Mouse (Mus musculus) spleen, embryonic (tissue): Measurements from ENCODE around the gene Dnm1.
"Not testable (repeated sequence)": the region's sequence is repeated elsewhere in the genome, so short reads cannot be mapped to it uniquely, and the experiment has no call there.

ENCODE experiments used
- CTCF ChIA-PET: fragments of 350-600 bp; sonication (Branson Sonifier 250); formaldehyde crosslinking; loops from one replicate; lab custom pipeline; 2022; lab: Charles Lee

Dnm1 gene

DNA sequence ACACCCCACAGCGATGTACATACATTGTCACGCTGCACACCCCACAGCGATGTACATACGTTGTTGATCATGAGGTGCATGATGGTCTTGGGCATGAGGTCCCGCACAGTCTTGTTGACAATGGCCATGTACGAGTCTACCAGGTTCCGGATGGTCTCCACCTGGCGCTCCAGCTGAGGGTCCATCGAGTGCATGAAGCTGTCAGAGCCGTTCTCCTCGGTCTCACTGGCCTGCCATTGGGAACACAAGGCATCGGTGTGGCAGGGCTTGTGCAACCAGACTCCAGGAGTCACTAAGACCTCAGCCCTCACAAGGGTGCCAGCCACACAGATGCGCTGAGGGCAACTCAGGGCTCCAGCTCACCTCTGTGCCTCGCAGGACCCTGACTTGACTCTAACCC is 38.3 kb downstream of the Dnm1 start:
- CTCF ChIA-PET = no interaction called here

DNA sequence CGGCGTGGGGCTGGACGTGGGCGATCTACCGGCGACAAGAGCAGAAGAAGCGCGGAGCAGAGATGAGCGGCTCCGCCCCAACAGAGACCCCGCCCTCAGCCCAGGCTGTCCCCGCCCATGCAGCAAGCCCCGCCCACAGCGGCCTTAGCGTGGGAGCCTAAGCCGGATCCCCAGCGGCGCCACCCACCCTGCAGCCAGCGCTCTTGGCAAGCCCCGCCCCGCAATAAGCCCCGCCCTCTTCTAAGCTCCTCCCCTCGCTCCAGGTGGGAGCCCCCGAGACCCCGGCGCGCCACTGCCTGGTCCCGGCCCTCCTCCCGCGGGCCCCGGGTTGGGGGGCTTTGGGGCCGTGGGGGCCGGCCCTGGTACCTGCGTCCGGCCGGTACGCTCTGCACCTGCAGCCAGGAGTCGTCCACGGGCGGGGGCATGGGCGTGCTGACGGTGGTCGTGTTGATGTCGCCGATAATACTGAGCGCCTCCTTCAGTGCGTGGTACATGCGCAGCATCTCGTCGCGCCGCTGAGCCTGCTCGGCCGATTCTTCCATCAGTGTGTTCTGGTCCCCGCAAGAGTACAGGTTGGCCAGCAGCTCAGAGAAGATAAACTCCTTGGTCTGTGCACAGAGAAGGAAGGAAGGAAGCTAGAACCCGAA is 40.7 kb downstream of the Dnm1 start:
- CTCF ChIA-PET = no interaction called here

DNA sequence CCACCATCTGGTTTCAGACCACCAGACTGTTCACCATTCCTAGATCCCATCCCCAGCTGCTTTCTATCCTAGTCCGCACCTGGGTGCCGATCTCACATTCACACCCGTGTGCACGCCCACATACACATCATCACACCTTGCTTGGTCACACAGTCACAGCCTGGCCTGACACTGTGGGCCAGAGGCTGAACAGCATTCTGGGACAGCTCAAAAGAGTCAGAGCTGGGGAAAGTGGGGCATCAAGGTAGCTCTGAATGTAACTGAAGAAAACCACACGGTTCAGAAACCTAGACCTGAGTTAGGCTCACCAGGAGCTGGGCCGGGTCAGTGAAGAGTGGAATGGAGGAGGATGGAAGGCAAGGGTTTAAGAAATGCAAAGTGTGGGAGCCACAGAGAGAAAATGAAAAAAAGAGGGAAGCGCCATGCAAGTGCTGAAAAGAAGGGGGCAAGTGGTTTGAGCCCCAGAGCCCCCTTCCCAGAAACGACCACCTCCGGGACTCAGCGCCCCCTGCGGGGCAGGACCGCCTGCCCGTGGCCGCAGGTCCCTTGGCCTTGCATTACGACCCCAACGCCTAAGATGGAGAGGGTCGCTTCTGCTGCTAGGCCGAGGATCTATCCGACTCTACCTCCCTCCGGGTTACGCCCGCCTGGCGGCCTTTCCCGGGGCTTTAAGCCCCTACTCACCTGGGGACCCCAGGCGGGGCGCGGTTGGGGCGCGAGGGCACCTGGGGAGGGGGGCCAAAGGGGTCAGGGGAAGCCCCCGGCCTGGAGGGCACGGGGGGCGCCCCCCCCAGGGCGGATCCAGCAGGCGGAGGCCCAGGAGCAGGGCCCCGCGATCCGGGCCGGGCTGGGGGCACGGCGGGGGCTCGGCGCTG is 41.5 kb downstream of the Dnm1 start:
- CTCF ChIA-PET = interaction anchor here (1.0 kb wide), 1 partner anchor 13 kb away, joined by 8 read pairs; no protein-coding TSS in a partner anchor

DNA sequence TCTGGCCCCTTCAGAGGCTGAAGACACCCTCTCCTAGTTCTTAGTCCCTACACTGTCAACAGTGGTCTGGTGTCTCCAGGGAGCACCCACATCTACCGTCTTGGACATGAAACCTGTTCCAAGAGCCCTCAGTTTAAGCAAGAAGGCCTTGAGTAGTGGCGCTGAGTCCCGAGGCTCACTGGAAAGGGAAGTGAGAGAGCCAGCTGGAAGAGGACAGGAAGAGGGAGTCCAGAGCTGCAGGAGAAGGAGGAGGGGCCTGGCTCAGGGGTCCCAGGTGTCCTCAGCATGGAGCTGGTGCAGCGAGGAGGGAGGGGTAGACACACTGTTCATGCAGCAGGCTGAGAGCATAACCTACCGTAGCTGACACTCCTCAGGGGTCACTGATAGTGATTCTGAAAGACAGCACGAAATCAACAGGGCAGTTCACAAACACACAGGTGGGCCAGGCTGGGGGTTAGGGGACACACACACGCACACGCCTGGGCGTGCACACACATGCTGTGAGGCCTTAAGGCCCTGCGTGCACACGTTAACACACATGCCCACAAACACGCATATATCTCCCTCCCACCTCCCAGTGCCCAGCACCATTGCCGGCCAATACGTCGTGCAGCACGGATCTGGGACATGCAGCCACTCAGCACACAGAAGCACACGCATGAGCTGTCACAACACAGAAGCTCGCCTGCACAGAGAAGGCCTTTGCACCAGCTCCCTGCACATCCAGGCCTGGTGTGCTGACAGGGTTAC is 42.9 kb downstream of the Dnm1 start:
- CTCF ChIA-PET = no interaction called here

DNA sequence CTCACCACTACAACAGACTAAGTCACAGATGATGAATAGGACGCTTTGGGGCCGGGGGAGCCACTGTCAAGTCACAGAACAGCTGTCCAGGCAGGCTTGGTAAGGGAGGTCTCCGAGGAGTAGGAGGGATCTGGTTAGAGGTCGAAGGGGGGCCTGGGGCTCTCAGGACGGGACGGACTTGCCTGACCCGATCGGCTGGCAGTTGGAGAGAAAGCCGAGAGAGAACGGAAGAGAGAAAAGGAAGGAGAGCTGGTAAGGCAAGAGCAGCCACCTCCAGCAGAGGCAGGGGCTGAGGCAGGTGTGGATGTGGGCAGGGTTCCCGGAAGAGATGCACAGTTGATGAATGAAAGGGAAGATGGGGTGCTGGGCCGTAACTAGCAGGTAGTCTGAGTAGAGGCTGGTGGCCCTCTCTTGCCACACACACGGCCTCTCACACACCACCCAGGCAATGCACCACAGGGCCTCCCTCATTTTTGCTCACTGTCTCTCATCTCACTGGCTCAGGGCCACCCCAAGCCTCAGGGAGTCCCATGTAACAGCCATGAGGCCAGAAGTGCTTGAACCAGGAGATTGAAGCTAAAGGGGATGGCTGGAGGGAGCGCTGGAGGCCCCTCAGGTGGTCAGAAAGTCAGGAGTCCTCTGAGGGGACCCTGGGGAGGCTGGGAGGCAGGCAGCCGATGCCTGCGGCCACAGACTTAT is 44.1 kb downstream of the Dnm1 start:
- CTCF ChIA-PET = no interaction called here

DNA sequence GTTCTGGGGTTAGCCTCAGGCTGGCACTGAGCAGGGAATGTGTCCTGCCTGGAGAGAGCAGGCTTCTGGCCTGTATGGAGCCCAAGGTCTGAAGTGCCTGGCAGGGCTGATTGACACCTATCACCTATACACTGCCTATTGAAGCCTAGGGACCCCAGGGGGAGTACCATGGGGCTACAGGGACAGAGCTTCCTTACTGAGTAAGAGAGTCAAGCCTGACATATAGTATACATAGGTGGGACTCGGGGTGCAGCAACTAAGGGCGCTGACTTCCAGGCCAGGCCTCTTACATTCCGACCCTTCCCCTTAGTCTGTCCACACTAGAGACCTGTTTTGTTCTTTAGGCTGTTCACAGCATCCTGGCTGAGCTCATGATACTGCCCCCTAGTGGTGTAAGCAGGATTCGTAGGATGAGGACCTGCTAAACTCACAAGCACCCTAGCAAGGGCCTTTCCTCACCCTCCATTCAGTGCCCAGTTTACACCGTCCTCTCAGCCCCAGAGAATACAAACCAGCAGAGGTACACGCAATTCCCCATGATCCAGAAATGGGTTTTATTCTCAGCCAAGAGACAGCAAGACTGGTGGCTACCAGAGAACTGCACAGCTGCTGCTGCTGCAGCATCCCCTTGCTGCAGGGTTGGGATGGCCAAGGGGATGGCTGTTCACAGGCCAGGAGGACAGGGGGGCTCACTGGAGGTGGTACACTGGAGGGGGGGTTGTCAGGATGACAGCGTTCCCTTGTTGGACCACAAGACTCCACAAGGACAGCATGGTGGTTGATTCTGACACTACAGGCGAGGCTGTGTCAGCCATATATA is 45.0 kb downstream of the Dnm1 start:
- CTCF ChIA-PET = interaction anchor here (0.6 kb wide), 2 partner anchors 90 to 99 kb away, joined by 3 to 4 read pairs; no protein-coding TSS in a partner anchor

DNA sequence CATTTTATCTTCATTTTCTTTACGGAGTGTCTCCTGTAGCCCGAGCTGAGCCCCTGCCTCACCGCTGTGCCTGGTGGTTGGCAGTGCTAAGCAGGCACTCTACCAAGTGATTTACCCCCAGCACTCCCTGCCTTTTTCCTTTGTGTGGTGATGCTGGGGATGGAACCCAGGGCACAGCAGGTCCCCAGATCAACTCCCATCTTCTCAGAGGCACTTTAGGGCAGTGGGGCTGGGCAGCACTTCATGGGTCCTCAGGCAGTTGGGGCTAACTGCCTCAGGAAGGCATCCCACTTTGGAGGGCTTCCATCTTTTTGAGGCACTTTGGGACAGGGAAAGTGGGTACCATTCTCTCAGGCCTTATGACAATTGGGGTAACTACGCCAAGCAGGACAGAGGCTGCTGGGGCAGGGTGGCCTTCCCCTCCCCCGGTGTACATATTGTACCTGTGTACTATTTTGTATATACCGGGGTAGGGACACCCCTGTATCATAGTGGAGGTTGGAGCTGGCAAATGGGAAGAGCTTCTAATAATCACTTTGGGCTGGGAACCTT is 45.8 kb downstream of the Dnm1 start:
- CTCF ChIA-PET = no interaction called here

DNA sequence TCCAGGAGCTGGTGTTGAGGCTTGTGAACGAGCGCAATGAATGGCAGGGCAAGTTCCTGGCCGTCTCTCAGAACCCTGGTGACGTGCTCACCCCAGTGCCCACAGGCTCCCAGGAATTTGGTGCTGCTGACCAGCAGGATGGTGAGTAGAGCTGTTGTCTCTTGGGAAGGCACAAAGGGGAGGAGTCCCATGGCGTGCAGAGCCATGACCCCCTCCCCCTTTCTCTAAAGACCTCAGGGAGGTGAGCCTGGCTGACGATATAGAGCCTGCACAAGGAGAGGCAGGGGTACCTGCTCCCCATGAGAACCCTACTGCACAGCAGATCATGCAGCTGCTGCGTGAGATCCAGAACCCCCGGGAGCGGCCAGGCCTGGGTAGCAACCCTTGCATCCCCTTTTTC is 47.0 kb downstream of the Dnm1 start:
- CTCF ChIA-PET = no interaction called here

DNA sequence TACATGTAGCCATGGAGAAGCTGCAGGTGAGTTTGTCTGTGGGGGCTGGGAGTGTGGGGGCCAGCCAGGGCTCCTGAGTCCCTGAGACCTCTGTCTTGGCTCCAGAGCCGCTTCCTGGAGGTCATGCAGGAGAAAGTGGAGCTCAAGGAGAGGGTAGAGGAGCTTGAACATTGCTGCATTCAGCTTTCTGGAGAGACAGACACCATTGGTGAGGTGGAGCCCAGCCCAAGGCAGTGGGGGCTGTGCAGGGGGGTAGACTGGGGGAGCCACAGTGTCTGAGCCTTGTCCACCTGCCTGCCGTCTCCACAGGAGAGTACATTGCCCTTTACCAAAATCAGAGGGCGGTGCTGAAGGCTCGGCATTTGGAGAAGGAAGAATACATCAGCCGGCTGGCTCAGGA is 47.5 kb downstream of the Dnm1 start:
- CTCF ChIA-PET = no interaction called here

DNA sequence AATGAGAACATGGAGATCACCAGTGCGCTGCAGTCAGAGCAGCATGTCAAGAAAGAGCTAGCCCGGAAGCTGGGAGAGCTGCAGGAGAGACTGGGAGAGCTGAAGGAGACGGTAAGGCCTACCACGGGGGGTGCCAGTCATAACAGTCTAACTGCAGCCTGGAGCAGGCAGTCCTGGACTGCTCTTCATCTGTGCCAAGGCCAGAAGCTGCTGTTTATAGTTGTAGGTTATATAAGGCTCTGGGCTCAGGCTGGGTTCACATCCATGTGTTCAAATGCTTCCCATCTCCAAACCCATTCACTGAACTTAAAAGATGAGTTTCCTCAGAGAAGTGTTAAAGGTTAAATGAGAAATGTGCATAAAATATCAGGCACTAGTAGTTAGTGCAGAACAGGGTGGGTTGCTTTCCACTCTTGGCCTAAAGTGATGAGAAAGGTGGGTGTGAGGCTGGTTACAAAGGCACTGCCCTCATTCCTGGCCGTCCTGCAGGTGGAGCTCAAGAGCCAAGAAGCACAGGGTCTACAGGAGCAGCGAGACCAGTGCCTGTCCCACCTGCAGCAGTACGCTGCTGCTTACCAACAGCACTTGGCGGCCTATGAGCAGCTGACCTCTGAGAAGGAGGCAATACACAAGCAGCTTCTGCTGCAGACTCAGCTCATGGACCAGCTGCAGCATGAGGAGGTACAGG is 48.8 kb downstream of the Dnm1 start:
- CTCF ChIA-PET = no interaction called here

DNA sequence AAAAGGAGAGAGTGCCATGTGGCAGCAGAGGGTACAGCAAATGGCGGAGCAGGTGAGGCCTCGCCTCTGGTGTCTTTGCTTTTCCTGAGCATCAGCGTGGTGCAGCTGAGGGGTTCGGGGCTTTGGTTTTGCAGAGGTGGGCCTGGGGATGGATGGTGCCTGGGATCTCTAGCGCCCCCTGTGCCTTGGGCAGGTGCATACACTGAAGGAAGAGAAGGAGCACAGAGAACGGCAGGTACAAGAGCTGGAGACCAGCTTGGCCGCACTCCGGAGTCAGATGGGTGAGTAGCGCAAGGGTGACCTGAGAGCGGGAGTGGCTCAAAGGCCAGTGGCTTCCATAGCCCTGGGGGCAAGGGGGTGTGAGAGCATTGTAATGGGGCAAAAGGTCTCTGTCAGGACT is 50.2 kb downstream of the Dnm1 start:
- CTCF ChIA-PET = no interaction called here

DNA sequence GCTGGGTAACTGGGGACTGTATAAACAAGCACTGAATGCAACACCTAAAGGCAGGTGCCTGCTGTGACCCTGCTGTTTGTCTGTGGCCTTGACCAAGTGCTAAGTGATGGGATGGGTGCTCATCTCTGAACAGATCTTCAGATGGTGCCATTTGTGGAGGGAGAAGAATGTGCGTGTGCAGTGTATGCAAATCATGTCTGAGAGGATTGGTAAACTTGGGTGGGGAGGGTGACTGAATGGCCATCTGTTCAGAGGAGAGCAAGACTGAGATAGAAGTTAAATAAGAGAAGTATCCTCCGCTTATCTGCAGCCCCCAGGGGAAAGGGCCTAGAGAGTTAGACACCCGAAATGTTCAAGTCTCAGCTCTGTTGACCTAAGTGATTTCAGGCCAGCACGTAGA is 53.7 kb downstream of the Dnm1 start:
- CTCF ChIA-PET = no interaction called here

DNA sequence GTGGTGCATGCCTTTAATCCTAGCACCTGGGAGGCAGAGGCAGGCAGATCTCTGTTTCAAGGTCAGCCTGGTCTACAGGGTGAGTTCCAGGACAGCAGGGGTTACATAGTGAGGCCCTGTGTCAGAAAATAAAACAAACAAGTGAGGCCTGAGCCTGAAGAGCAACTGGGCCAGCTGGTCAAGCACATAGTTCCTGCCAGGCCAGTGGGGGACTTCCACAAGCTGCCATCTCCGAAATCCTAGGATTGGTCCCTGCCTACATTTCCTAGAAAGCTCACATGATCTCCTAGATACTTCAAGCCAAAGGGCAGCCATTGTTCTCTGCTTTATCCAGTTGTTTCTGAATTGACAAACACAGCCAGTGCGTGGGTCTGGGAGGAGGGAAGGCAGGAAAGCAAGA is 57.3 kb downstream of the Dnm1 start:
- CTCF ChIA-PET = not testable (repeated sequence)

DNA sequence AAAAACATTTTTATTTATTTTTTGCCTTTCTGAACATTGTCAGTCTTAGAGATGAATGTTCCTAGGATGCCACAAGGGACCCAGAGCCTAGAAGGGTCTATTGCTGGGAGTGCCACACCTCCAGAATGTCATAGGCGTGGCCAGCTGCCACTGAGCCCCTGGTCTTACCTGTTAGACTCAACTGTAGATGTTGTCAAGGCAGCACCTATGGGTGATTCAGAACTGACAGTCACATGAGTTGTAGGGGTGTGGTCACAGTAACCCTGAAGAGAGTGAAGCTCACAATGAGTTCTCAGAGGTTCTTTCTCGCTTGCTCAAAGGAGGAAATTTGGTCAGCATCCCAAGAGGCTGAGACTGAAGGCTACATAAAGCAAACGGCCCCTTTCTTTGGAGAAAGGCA is 57.9 kb downstream of the Dnm1 start:
- CTCF ChIA-PET = no interaction called here

DNA sequence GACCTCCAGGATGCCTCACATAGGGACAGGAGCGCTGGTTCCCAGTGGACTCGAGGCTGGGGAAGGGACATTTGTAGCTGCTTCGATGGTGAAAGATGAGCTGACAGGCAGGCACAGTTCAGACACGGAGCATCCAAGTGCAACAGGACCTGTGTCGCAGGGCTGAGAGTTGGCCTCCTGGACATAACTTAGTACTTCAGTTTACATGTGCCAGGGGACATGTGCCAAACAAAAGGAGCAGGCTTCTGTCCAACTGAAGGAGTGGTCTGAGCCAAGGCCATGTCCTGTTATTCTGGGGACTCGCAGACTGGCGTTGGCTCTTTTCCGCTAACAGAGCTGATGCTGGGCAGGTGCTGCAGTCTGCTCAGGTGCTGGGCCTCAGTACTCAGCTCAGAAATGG is 58.8 kb downstream of the Dnm1 start:
- CTCF ChIA-PET = no interaction called here

DNA sequence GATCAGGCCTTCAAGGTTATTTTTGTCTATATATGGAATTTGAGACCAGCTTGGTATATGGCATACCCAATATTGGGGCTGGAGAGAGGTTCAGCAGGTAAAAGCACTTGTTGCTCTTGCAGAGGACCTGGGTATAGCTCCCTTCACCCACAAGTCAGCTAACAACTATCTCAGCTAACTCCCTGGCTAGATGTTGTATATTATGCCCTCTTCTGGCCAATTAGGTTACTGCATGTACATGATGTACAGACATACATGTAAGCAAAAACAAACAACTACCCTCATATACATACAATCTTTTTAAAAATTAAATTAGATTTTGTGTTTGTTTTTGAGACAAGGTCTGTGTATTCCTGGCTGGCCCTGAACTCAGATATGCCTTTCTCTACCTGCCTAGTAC is 63.6 kb downstream of the Dnm1 start:
- CTCF ChIA-PET = no interaction called here

DNA sequence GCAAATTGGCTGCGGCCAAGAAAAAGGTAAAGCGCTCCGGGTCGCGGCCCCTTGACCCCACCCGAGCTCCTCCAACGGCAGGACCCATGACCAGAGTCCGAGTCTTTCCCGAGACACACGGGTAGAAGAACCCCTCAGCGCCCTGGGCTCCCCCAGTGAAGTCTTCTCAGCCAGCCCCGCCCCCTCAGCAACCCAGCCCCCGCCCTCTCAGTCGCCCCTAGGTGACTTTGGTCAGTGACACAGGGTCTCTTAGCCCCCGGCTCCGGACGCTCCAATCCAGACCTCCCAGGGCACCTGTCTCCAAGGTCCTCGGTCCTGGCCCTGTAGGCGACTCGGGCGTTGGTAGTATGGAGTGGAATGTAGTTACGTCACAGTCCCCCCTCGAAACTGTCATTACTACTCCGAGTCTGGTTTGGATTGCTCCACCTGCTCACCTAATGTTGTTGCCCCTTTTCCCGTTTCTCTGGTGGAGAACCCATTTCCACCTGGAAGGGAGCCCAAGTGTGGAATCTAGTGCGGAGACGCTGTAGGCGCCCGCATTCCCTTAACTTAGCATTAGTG is 64.7 kb downstream of the Dnm1 start:
- CTCF ChIA-PET = no interaction called here

DNA sequence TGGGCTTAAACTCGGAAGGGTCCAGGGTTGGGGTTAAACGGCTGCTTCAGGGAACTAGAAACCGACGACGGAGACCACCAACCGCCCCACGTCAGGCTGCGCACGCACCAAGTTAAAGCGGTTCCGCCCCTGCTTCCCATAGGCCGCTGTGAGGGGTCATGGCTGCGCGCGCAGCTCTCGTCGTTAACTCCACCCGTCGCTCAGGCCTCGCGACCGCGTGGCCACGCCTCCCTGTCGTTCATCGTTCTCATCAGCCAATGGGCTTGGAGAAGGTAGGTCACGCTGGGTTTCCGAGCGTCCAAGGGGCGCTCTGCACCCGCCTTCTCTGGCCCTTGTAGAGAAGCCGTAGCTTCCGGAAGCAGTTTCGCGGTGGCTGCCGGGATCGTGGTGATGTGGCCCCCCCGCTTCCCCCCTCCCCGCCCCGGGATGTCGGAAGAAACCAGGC is 65.2 kb downstream of the Dnm1 start, which contains the start of gene Swi5:
Gene Swi5, minus strand, starts transcription at position 153 of the 445 bp plus-strand sequence.
- CTCF ChIA-PET = no interaction called here

DNA sequence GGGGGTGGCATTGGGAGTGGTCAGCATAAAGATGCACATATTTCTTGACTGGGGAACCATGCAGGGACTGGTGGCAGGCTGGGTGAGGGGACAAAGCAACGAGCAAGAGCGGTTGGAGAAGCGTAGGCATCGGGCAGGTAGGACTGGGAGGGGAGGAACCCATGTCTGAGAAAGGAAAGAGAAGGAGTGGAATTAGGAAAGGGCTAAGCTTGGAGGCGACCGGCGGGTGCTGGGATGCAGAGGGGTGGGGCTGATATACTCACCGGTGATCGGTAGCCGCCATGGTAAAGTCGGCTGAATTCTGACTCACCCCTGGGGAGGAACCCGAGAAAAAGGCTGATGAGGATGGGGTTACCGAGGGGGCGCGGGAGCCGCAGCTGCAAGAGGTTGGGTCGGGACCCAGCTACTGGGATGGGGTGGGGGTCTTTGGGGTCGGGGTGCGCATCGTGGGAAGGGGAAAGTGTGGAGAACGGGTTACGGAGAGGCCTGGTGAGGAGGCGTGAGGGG is 65.8 kb downstream of the Dnm1 start, which contains the start of gene Golga2:
Gene Golga2, plus strand, starts transcription at position 51 of the 507 bp plus-strand sequence.
- CTCF ChIA-PET = no interaction called here
